Mouse (Mus musculus) limb, embryonic 10.5 days (tissue): ENCODE data around the gene Larp4b. TPM values are rescaled to one million over a fixed set of nuclear protein-coding genes. Genes with fewer than 3 reads are reported as not detected.

ENCODE experiments used
- DNase-seq: peaks from one replicate; pipeline ENCODE4 v3.0.0-alpha.2; 2017; ENCODE audit warnings: low spot score
- H3K27ac ChIP-seq: fragments of 300-500 bp; sonication (generic); 2 replicates; pipeline ENCODE4 v1.5.1; 2016; ENCODE audit warnings: mild to moderate bottlenecking
- H3K27me3 ChIP-seq: fragments of 300-500 bp; sonication (generic); 2 replicates; pipeline ENCODE4 v1.6.1; 2016; ENCODE audit warnings: low read depth, mild to moderate bottlenecking; ENCODE audit not compliant: poor library complexity, severe bottlenecking
- H3K36me3 ChIP-seq: fragments of 300-500 bp; sonication (generic); 2 replicates; pipeline ENCODE4 v1.6.1; 2016; ENCODE audit warnings: mild to moderate bottlenecking, moderate library complexity
- H3K4me1 ChIP-seq: fragments of 300-500 bp; sonication (generic); 2 replicates; pipeline ENCODE4 v1.6.1; 2016
- H3K4me3 ChIP-seq: fragments of 300-500 bp; sonication (generic); 2 replicates; pipeline ENCODE4 v1.5.1; 2016; ENCODE audit warnings: mild to moderate bottlenecking, moderate library complexity
- H3K9me3 ChIP-seq: fragments of 300-500 bp; sonication (generic); replicated peaks from 2 replicates; pipeline ENCODE4 v1.6.1; 2016; ENCODE audit warnings: mild to moderate bottlenecking
- WGBS: fragments of 180-500 bp; shearing (Covaris S2); methylation state at CpG from one replicate; pipeline ENCODE4 v1.1.7; 2016; 5-methylcytosine and 5-hydroxymethylcytosine counted together
- polyA plus RNA-seq: library from polyadenylated mRNA; unstranded; fragments of >200 nt; fragmentation: Nextera tagmentation; extraction: Ambion mirVana; gene quantifications from 2 replicates; pipeline ENCODE4 v1.2.1, GENCODE M21; 2016

Larp4b gene
- polyA plus RNA-seq, 1 experiment from 2014 or later, result 31.0 TPM

GRCm38 (mm10) chr13:9136088-9136487 is 42.4 kb downstream of the Larp4b start:
- no peak for DNase-seq
- no peaks in the 10 kb centered on the region for H3K4me1 ChIP-seq
- peaks cover 63% of the 10 kb centered on the region for H3K36me3 ChIP-seq
- H3K27ac ChIP-seq, result no peak overlapping the region
- H3K9me3 ChIP-seq, result no peaks in the 10 kb centered on the region
- 91% methylated on average over 6 of the region's 6 CpGs for WGBS
- no peak overlapping the region for H3K4me3 ChIP-seq
- H3K27me3 ChIP-seq, result no peaks in the 10 kb centered on the region

DNA sequence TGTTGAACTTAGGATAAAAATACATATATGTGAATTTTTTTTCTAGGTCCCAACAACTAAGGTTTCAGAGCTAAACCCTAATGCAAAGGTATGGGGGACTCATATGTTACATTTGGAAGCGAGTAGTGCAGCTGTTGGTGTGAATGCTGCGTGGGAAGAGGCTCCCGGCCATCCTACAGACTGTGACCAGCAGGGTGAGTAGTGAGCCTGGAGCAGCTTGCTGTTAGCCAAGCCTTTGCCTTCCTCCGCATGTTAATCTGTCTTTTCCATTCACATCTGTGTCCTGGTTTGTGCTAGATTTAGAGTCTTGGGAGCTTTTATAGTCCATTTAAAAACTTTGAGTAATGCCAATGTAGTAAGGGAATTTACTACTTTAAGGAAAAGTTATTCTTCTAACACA is 43.1 kb downstream of the Larp4b start:
- peaks cover 70% of the 10 kb centered on the region for H3K36me3 ChIP-seq
- no peaks in the 10 kb centered on the region for H3K27me3 ChIP-seq
- H3K27ac ChIP-seq, result no peak overlapping the region
- no peak overlapping the region for H3K4me3 ChIP-seq
- 80% methylated on average over 4 of the region's 4 CpGs for WGBS
- no peaks in the 10 kb centered on the region for H3K9me3 ChIP-seq
- H3K4me1 ChIP-seq, result no peaks in the 10 kb centered on the region
- DNase-seq, result no peak

DNA sequence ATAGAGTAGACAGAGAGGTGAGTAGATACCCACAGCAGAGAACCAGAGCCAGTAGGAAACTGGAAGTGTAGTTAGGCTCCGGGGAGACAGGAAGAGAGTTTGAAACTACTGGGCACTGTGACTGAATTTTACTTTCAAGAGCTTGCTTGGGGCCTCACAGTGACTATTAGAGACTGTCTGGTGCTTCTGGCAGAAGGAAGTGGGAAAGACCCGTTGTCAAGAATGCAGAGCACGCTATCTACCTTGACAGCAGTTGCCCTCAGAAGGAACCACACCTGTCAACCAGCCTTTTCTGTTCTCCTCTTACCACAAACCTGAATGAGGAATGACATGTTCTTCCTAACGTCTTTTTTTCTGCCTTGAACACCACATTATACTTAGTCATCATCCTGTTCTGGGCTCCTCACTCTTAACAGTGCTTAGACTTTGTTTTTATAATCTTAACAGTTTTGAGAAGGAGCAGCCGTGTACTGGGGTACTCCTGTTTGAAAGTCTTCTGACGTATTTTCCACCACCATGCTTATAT is 45.8 kb downstream of the Larp4b start:
- H3K27ac ChIP-seq, result no peak overlapping the region
- peaks cover 89% of the 10 kb centered on the region for H3K36me3 ChIP-seq
- no peak for DNase-seq
- WGBS, result 93% methylated on average over 6 of the region's 6 CpGs
- H3K4me1 ChIP-seq, result no peaks in the 10 kb centered on the region
- no peak overlapping the region for H3K4me3 ChIP-seq
- no peaks in the 10 kb centered on the region for H3K27me3 ChIP-seq
- H3K9me3 ChIP-seq, result no peaks in the 10 kb centered on the region

GRCm38 (mm10) chr13:9140204-9140603 is 46.5 kb downstream of the Larp4b start:
- H3K4me1 ChIP-seq, result no peaks in the 10 kb centered on the region
- DNase-seq, result no peak
- peaks cover 90% of the 10 kb centered on the region for H3K36me3 ChIP-seq
- H3K4me3 ChIP-seq, result no peak overlapping the region
- H3K27ac ChIP-seq, result no peak overlapping the region
- WGBS, result 91% methylated on average over 10 of the region's 10 CpGs
- no peaks in the 10 kb centered on the region for H3K27me3 ChIP-seq
- H3K9me3 ChIP-seq, result no peaks in the 10 kb centered on the region

DNA sequence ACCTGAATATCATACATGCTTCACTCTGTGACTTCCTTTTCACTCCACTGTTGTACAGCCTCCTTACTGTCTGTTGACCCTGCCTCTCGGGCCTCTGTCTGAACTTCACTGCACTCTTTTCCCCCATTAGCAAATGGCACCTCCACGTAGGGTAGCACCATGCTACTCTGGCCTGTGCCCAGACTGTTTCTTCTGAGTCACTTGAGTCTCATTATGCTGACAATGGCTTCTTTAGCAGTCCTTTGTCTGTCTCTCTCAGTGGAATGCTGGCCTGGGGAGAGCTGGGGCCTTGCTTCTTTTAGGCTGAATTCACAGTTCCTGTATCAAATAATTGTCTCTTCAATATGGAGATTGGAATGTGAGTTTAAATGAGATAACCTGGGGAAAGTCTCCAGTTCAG is 48.7 kb downstream of the Larp4b start:
- H3K36me3 ChIP-seq, result peaks cover 95% of the 10 kb centered on the region
- H3K27me3 ChIP-seq, result no peaks in the 10 kb centered on the region
- H3K27ac ChIP-seq, result no peak overlapping the region
- H3K4me3 ChIP-seq, result no peak overlapping the region
- 82% methylated on average over 2 of the region's 2 CpGs for WGBS
- no peak for DNase-seq
- H3K4me1 ChIP-seq, result no peaks in the 10 kb centered on the region
- H3K9me3 ChIP-seq, result no peaks in the 10 kb centered on the region

DNA sequence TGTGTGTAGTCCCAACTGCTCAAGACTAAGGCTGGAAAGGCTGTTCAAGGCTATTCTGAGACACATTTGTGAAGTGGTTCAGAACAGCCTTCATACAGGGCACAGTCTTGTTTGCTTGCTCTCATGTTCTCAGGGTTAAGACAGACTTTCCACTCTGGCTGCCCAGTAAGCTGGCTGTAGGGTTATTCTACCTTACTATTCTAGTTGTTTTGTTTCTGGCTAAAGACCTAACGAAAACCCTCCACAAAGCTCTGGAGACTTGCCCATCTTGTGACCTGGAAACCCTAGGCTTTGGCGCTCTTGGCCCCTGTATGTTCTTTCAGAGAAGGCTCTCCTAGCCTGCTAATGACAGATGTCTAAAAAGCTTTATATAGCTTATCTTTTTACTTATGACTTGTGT is 55.1 kb downstream of the Larp4b start:
- no peaks in the 10 kb centered on the region for H3K27me3 ChIP-seq
- no peaks in the 10 kb centered on the region for H3K9me3 ChIP-seq
- H3K4me3 ChIP-seq, result no peak overlapping the region
- no peak overlapping the region for H3K27ac ChIP-seq
- no peak for DNase-seq
- no peaks in the 10 kb centered on the region for H3K4me1 ChIP-seq
- 97% methylated on average over 2 of the region's 2 CpGs for WGBS
- peaks cover 90% of the 10 kb centered on the region for H3K36me3 ChIP-seq

GRCm38 (mm10) chr13:9149473-9150217 is 56.0 kb downstream of the Larp4b start:
- WGBS, result 87% methylated on average over 7 of the region's 7 CpGs
- Histone ChIP-seq H3K36me3 (peaks cover 90% of the 10 kb centered on the region), H3K4me1 (no peaks in the 10 kb centered on the region)

GRCm38 (mm10) chr13:9151100-9151499 is 57.4 kb downstream of the Larp4b start:
- no peaks in the 10 kb centered on the region for H3K27me3 ChIP-seq
- H3K27ac ChIP-seq, result no peak overlapping the region
- H3K9me3 ChIP-seq, result no peaks in the 10 kb centered on the region
- 79% methylated on average over 6 of the region's 6 CpGs for WGBS
- no peak for DNase-seq
- H3K4me1 ChIP-seq, result no peaks in the 10 kb centered on the region
- H3K4me3 ChIP-seq, result no peak overlapping the region
- H3K36me3 ChIP-seq, result peaks cover 92% of the 10 kb centered on the region

More at GRCm38 (mm10) chr13:9149473-9150217, 56.0 kb downstream of the Larp4b start:
- no peak overlapping the region for H3K27ac ChIP-seq
- H3K4me3 ChIP-seq, result no peak overlapping the region
- no peak for DNase-seq
- H3K9me3 ChIP-seq, result no peaks in the 10 kb centered on the region
- H3K27me3 ChIP-seq, result no peaks in the 10 kb centered on the region

GRCm38 (mm10) chr13:9151619-9152018 is 57.9 kb downstream of the Larp4b start:
- no peak overlapping the region for H3K27ac ChIP-seq
- no peak for DNase-seq
- no peaks in the 10 kb centered on the region for H3K4me1 ChIP-seq
- H3K36me3 ChIP-seq, result peaks cover 92% of the 10 kb centered on the region
- H3K27me3 ChIP-seq, result no peaks in the 10 kb centered on the region
- H3K9me3 ChIP-seq, result no peaks in the 10 kb centered on the region
- H3K4me3 ChIP-seq, result no peak overlapping the region
- WGBS, result 97% methylated on average over 4 of the region's 4 CpGs

DNA sequence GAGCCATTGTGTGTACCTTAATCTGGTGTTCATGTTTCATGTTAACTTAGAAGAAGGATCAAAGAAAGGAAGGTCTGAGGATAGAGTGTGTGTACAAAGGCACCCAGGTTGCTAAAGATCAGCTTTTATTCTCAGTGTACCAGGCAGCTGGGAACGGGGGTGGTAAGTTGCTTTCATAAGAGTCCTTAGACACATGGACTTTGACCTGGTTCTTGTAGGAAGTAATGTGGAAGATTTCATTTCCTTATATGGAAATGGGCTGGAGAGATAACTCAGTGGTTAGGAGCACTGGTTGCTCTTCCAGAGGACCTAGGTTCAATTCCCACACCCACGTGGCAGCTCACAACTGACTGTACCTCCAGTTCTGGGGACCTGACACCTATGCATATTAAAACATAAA is 58.6 kb downstream of the Larp4b start:
- peaks cover 92% of the 10 kb centered on the region for H3K36me3 ChIP-seq
- WGBS, result 96% methylated on average over 2 of the region's 2 CpGs

DNA sequence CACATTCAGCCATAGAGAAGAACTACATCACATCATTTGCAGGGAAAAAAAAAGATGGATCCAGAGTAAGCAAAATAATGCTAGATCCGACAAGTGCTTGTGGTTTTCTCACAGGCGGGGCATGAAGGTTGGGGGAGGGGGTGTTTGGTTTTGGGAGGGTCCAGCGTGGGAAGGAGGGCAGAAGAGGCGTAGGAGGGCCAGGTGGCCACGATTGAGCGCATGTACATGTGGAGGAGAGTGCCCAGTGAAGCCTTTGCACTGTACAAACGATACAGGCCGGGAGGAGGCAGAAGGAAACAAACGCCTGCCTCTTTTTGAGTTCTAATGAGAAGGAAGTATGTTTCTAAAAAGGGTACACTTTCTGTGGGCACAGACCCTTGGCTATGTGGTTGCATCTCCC is 60.1 kb downstream of the Larp4b start:
- H3K9me3 ChIP-seq, result no peaks in the 10 kb centered on the region
- 88% methylated on average over 9 of the region's 9 CpGs for WGBS
- no peaks in the 10 kb centered on the region for H3K27me3 ChIP-seq
- H3K4me3 ChIP-seq, result no peak overlapping the region
- peaks cover 93% of the 10 kb centered on the region for H3K36me3 ChIP-seq
- H3K27ac ChIP-seq, result no peak overlapping the region
- H3K4me1 ChIP-seq, result no peaks in the 10 kb centered on the region
- no peak for DNase-seq

More for the DNA sequence above, 58.6 kb downstream of the Larp4b start:
- no peaks in the 10 kb centered on the region for H3K4me1 ChIP-seq
- no peak for DNase-seq
- H3K9me3 ChIP-seq, result no peaks in the 10 kb centered on the region
- no peaks in the 10 kb centered on the region for H3K27me3 ChIP-seq
- H3K4me3 ChIP-seq, result no peak overlapping the region
- no peak overlapping the region for H3K27ac ChIP-seq

DNA sequence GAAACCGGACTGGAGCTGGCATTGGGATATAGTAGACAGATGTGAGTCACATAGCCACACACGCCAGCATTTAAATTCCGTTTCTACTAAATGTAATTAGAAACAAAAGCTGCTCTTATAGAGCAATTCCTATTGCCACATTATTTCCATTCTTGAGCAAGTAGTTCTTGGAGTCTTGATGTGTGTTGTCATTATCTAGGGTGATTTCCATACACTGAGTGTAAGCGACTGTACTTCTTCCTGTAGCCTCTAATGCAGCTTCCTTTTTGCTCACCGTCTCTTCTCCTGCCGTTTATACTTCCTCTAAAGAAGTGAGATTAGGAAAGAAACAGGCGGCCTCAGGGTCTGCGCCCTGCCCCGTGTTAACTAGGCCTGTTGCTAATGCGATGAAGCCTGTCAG is 65.6 kb downstream of the Larp4b start:
- H3K9me3 ChIP-seq, result no peaks in the 10 kb centered on the region
- no peaks in the 10 kb centered on the region for H3K27me3 ChIP-seq
- no peak for DNase-seq
- 94% methylated on average over 10 of the region's 10 CpGs for WGBS
- H3K4me1 ChIP-seq, result no peaks in the 10 kb centered on the region
- peaks cover 91% of the 10 kb centered on the region for H3K36me3 ChIP-seq
- no peak overlapping the region for H3K4me3 ChIP-seq
- no peak overlapping the region for H3K27ac ChIP-seq

- H3K4me1 ChIP-seq, result no peaks in the 10 kb centered on the region
- WGBS, result 94% methylated on average over 4 of the region's 4 CpGs
- H3K9me3 ChIP-seq, result no peaks in the 10 kb centered on the region
- no peak overlapping the region for H3K27ac ChIP-seq
- H3K27me3 ChIP-seq, result no peaks in the 10 kb centered on the region
- H3K4me3 ChIP-seq, result no peak overlapping the region
- no peak for DNase-seq
- peaks cover 94% of the 10 kb centered on the region for H3K36me3 ChIP-seq
Observed at GRCm38 (mm10) chr13:9162888-9163287, 69.2 kb downstream of the Larp4b start.

- Histone ChIP-seq H3K36me3 (peaks cover 88% of the 10 kb centered on the region), H3K27ac (no peak overlapping the region), H3K4me3 (no peak overlapping the region), H3K27me3 (no peaks in the 10 kb centered on the region), H3K9me3 (no peaks in the 10 kb centered on the region), H3K4me1 (no peaks in the 10 kb centered on the region)
- DNase-seq, result no peak
- 91% methylated on average over 3 of the region's 3 CpGs for WGBS
Observed at GRCm38 (mm10) chr13:9167842-9168241, 74.2 kb downstream of the Larp4b start.
